Mouse (Mus musculus) spleen, adult 12 weeks (tissue): ENCODE measurements around the gene Polr2h.
A peak's percentile ranks its signal among the peaks of the same experiment; 100 is the strongest.

Experiments used
- DNase-seq: peaks from one replicate; pipeline ENCODE4 v3.0.0; 2022; ENCODE audit warnings: low spot score

Polr2h gene

GRCm38 (mm10) chr16:20722736-20723135, 5.3 kb downstream of the Polr2h start:
- no peak for DNase-seq

- DNase-seq = no peak
Measured at GRCm38 (mm10) chr16:20723247-20723646, 5.8 kb downstream of the Polr2h start.

- DNase-seq = no peak
Measured at GRCm38 (mm10) chr16:20724338-20724748, 6.9 kb downstream of the Polr2h start.

GRCm38 (mm10) chr16:20725321-20725720, 7.9 kb downstream of the Polr2h start:
- DNase-seq = no peak

GRCm38 (mm10) chr16:20725750-20726149, 8.3 kb downstream of the Polr2h start:
- no peak for DNase-seq

GRCm38 (mm10) chr16:20726384-20726783, 8.9 kb downstream of the Polr2h start:
- no peak for DNase-seq

GRCm38 (mm10) chr16:20730293-20730711, 12.8 kb downstream of the Polr2h start:
- no peak for DNase-seq

GRCm38 (mm10) chr16:20731688-20732087, 14.2 kb downstream of the Polr2h start:
- DNase-seq = no peak

GRCm38 (mm10) chr16:20732251-20732924, 14.9 kb downstream of the Polr2h start:
- no peak for DNase-seq

- no peak for DNase-seq
Measured at GRCm38 (mm10) chr16:20732925-20733730, 15.7 kb downstream of the Polr2h start, which contains the start of gene Chrd. Gene Chrd (plus strand): TSS chr16:20733127.

- DNase-seq = no peak
Measured at GRCm38 (mm10) chr16:20733731-20734730, 16.6 kb downstream of the Polr2h start, which contains the start of gene Thpo. Gene Thpo (minus strand): TSS chr16:20734511.

- no peak for DNase-seq
Measured at GRCm38 (mm10) chr16:20735651-20736050, 18.2 kb downstream of the Polr2h start.

GRCm38 (mm10) chr16:20736168-20736567, 18.7 kb downstream of the Polr2h start:
- DNase-seq = no peak

- DNase-seq = no peak
Measured at GRCm38 (mm10) chr16:20736823-20737222, 19.4 kb downstream of the Polr2h start.

- DNase-seq = no peak
Measured at GRCm38 (mm10) chr16:20739845-20740244, 22.4 kb downstream of the Polr2h start.

GRCm38 (mm10) chr16:20746641-20747040, 29.2 kb downstream of the Polr2h start:
- DNase-seq = no peak

- no peak for DNase-seq
Measured at GRCm38 (mm10) chr16:20750518-20750917, 33.1 kb downstream of the Polr2h start.

- DNase-seq = no peak
Measured at GRCm38 (mm10) chr16:20756052-20756451, 38.6 kb downstream of the Polr2h start.

GRCm38 (mm10) chr16:20757385-20757784, 39.9 kb downstream of the Polr2h start:
- no peak for DNase-seq

GRCm38 (mm10) chr16:20761681-20762080, 44.2 kb downstream of the Polr2h start:
- DNase-seq = no peak

GRCm38 (mm10) chr16:20765244-20765643, 47.8 kb downstream of the Polr2h start:
- peak; percentile 25 for DNase-seq
